Mouse (Mus musculus) gastrocnemius, adult 2 months (tissue): ENCODE results near the gene Zdhhc8. TPM values are rescaled to one million over a fixed set of nuclear protein-coding genes. Genes with fewer than 3 reads are reported as not detected.

Source experiments
- DNase-seq: peaks from one replicate; pipeline ENCODE4 v3.0.0; 2022
- H3K27ac ChIP-seq: fragments of 200-600 bp; 2 replicates; pipeline ENCODE4 v1.8.1; 2022; ENCODE audit warnings: mild to moderate bottlenecking
- H3K4me3 ChIP-seq: fragments of 200-600 bp; 2 replicates; pipeline ENCODE4 v1.8.1; 2022; ENCODE audit warnings: mild to moderate bottlenecking, moderate library complexity
- CTCF ChIP-seq: fragments of 200-600 bp; IDR thresholded peaks from 2 replicates; pipeline ENCODE4 v1.8.1; 2022; ENCODE audit warnings: antibody characterized with exemption, mild to moderate bottlenecking, moderate library complexity
- intact Hi-C: fragments of 180-260 bp; cut with DNase I; formaldehyde crosslinking; loops from one replicate; pipeline ENCODE4 v1.15.1; 2025
- microRNA-seq: library from miRNA; unstranded; fragments of <30 nt; microRNA quantifications from one replicate; pipeline ENCODE4 v1.2.0, GENCODE M21; 2021
- total RNA-seq, 2 experiments: library from RNA; stranded (reverse); gene quantifications; 2 replicates each; pipeline ENCODE4 v1.2.3; 2021

Zdhhc8 gene
- total RNA-seq, 2 experiments from 2014 or later: 21.6 to 28.7 TPM

GRCm38 (mm10) chr16:18185715-18186449 lies 49.1 kb downstream of the Zdhhc8 start:
- intact Hi-C loops: no loop called here
- no peak overlapping the region for H3K27ac ChIP-seq
- H3K4me3 ChIP-seq: no peak overlapping the region
- no peak for TF ChIP-seq CTCF
- no peak for DNase-seq

GRCm38 (mm10) chr16:18182766-18183165 lies 52.2 kb downstream of the Zdhhc8 start:
- TF ChIP-seq CTCF: no peak
- DNase-seq: no peak
- Histone ChIP-seq H3K27ac (no peak overlapping the region), H3K4me3 (no peak overlapping the region)
- intact Hi-C loops: no loop called here

GRCm38 (mm10) chr16:18181398-18181797 lies 53.5 kb downstream of the Zdhhc8 start:
- no peak for TF ChIP-seq CTCF
- Histone ChIP-seq H3K4me3 (no peak overlapping the region), H3K27ac (no peak overlapping the region)
- no peak for DNase-seq
- intact Hi-C loops: no loop called here

GRCm38 (mm10) chr16:18179591-18179990 lies 55.3 kb downstream of the Zdhhc8 start:
- no peak for TF ChIP-seq CTCF
- Histone ChIP-seq H3K4me3 (no peak overlapping the region), H3K27ac (no peak overlapping the region)
- intact Hi-C loops: no loop called here
- DNase-seq: no peak

GRCm38 (mm10) chr16:18176758-18177157 lies 58.2 kb downstream of the Zdhhc8 start:
- TF ChIP-seq CTCF: peak; percentile 57
- H3K4me3 ChIP-seq: no peak overlapping the region
- 0 out of 2 replicates have a peak overlapping the region, but pooled peaks have one; percentile 35 for H3K27ac ChIP-seq
- intact Hi-C loops: loop anchor here (2.0 kb wide), 1 partner anchor 34 kb away; no protein-coding TSS in a partner anchor
- peak; percentile 75 for DNase-seq

- Histone ChIP-seq H3K27ac (peak overlapping the region; percentile 35; the same call in 1 of the 2 replicates), H3K4me3 (no peak overlapping the region)
- intact Hi-C loops: loop anchor here (2.0 kb wide), 1 partner anchor 35 kb away; no protein-coding TSS in a partner anchor
- DNase-seq: peak; percentile 55
- no peak for TF ChIP-seq CTCF
Measured at GRCm38 (mm10) chr16:18175817-18176541, 59.0 kb downstream of the Zdhhc8 start.

GRCm38 (mm10) chr16:18173788-18174187 lies 61.1 kb downstream of the Zdhhc8 start:
- no peak for TF ChIP-seq CTCF
- H3K27ac ChIP-seq: no peak overlapping the region
- no peak overlapping the region for H3K4me3 ChIP-seq
- intact Hi-C loops: loop anchor here (1.0 kb wide), 1 partner anchor 65 kb away; no protein-coding TSS in a partner anchor
- no peak for DNase-seq

- no peak for DNase-seq
- H3K4me3 ChIP-seq: no peak overlapping the region
- intact Hi-C loops: loop anchor here (1.0 kb wide), 1 partner anchor 65 kb away; no protein-coding TSS in a partner anchor
- TF ChIP-seq CTCF: no peak
- no peak overlapping the region for H3K27ac ChIP-seq
Measured at GRCm38 (mm10) chr16:18173231-18173630, 61.7 kb downstream of the Zdhhc8 start.

- DNase-seq: peak; percentile 85
- intact Hi-C loops: loop anchor here (1.0 kb wide), 1 partner anchor 45 kb away; the partner anchor contains the start of gene Rtn4r
- no peak overlapping the region for H3K4me3 ChIP-seq
- peak; percentile 99 for TF ChIP-seq CTCF
- H3K27ac ChIP-seq: no peak overlapping the region
Measured at GRCm38 (mm10) chr16:18172266-18172855, 62.6 kb downstream of the Zdhhc8 start.

Small RNA genes lying within 50 kb of the gene (microRNA-seq; reads per million reads assigned to microRNA genes)
- not detected for gene Gm24572
- gene Mir1306: 68.6 reads per million, percentile 37 among the genes with 10 or more reads in this experiment

Other genes starting within 250 kb of the Zdhhc8 start
- 10 to 100 TPM; 45.5 to 46.2 TPM for gene Dgcr6, start 182.3 kb downstream of the Zdhhc8 start, total RNA-seq
- 10 to 100 TPM; 11.0 to 18.9 TPM for gene Prodh, start 144.9 kb downstream of the Zdhhc8 start, total RNA-seq
- gene Rtn4r, start 107.5 kb downstream of the Zdhhc8 start, total RNA-seq: not detected
- gene Ccdc188, start 17.3 kb downstream of the Zdhhc8 start, total RNA-seq: not detected
- 10 to 100 TPM in 1 of 2 experiments, 1 to 10 TPM in 1; 9.7 to 12.0 TPM for gene Trmt2a, start 13.5 kb upstream of the Zdhhc8 start, total RNA-seq
- gene Ranbp1, start 13.6 kb upstream of the Zdhhc8 start, total RNA-seq: 10 to 100 TPM; 17.9 to 28.5 TPM
- gene Gm49776, start 23.2 kb upstream of the Zdhhc8 start, total RNA-seq: not detected
- 10 to 100 TPM; 12.1 to 13.0 TPM for gene Dgcr8, start 54.1 kb upstream of the Zdhhc8 start, total RNA-seq
- 10 to 100 TPM; 41.8 to 59.7 TPM for gene Tango2, start 113.0 kb upstream of the Zdhhc8 start, total RNA-seq
- 1 to 10 TPM; 7.0 to 8.9 TPM for gene Arvcf, start 113.0 kb upstream of the Zdhhc8 start, total RNA-seq
- gene Txnrd2, start 191.2 kb upstream of the Zdhhc8 start, total RNA-seq: 10 to 100 TPM; 18.9 to 21.4 TPM
- 10 to 100 TPM; 35.4 to 43.5 TPM for gene Comt, start 191.7 kb upstream of the Zdhhc8 start, total RNA-seq